Mouse (Mus musculus) ES-E14 (cell line): ENCODE data around the gene Bicra. TPM values are rescaled to one million over a fixed set of nuclear protein-coding genes. Genes with fewer than 3 reads are reported as not detected.

Experiments used
- DNase-seq: peaks from one replicate; pipeline ENCODE4 v3.0.0-alpha.2; 2013; ENCODE audit warnings: low read depth, low spot score
- H3K27ac ChIP-seq: 2 replicates; pipeline ENCODE4 v1.5.1; 2012; ENCODE audit warnings: low read depth, mild to moderate bottlenecking, low read length, moderate library complexity, mixed read lengths; ENCODE audit not compliant: poor library complexity, insufficient read depth, severe bottlenecking
- H3K36me3 ChIP-seq: 2 replicates; pipeline ENCODE4 v1.6.1; 2012; ENCODE audit warnings: mild to moderate bottlenecking, low read length, moderate library complexity, mixed read lengths; ENCODE audit not compliant: control insufficient read depth, poor library complexity, insufficient read depth, severe bottlenecking
- H3K4me1 ChIP-seq, 2 experiments: fragments of 150-350 bp in 1 of 2; sonication (generic) in 1 of 2; 2 replicates each; pipeline ENCODE4 v1.6.1; 2012; ENCODE audit warnings: low read length in 2 of 2, mild to moderate bottlenecking in 1 of 2, mixed read lengths in 1 of 2; ENCODE audit not compliant: control insufficient read depth in 2 of 2, insufficient read depth in 2 of 2, poor library complexity in 1 of 2
- H3K4me3 ChIP-seq, 2 experiments: fragments of 150-350 bp in 1 of 2; sonication (generic) in 1 of 2; 2 replicates each; pipeline ENCODE4 v1.5.1; 2012; ENCODE audit warnings: low read length in 2 of 2, low read depth in 1 of 2, mild to moderate bottlenecking in 1 of 2, mixed read lengths in 1 of 2; ENCODE audit not compliant: insufficient read depth in 1 of 2, poor library complexity in 1 of 2, severe bottlenecking in 1 of 2
- H3K9ac ChIP-seq: 2 replicates; pipeline ENCODE4 v1.6.1; 2012; ENCODE audit warnings: low read depth, mild to moderate bottlenecking, low read length, mixed read lengths; ENCODE audit not compliant: poor library complexity, insufficient read depth, severe bottlenecking
- H3K9me3 ChIP-seq: fragments of 150-350 bp; sonication (generic); 2 replicates; pipeline ENCODE4 v1.6.1; 2012; ENCODE audit warnings: low read depth, mild to moderate bottlenecking, low read length; ENCODE audit not compliant: control insufficient read depth, insufficient read depth
- CHD2 ChIP-seq: IDR thresholded peaks from 2 replicates; pipeline ENCODE4 v1.6.1; 2014; ENCODE audit warnings: mild to moderate bottlenecking, low read depth, low read length, inconsistent platforms
- HCFC1 ChIP-seq: IDR thresholded peaks from 2 replicates; pipeline ENCODE4 v1.6.1; 2012; ENCODE audit warnings: low read length, inconsistent platforms, borderline replicate concordance; ENCODE audit not compliant: insufficient read depth
- MAFK ChIP-seq: IDR thresholded peaks from 2 replicates; pipeline ENCODE4 v1.6.1; 2014; ENCODE audit warnings: mild to moderate bottlenecking, low read depth, low read length, inconsistent platforms; ENCODE audit not compliant: insufficient read depth
- ZC3H11A ChIP-seq: IDR thresholded peaks from 2 replicates; pipeline ENCODE4 v1.6.1; 2012; ENCODE audit warnings: low read depth, mild to moderate bottlenecking, inconsistent platforms, low read length, borderline replicate concordance
- ZNF384 ChIP-seq: IDR thresholded peaks from 2 replicates; pipeline ENCODE4 v1.6.1; 2012; ENCODE audit warnings: low read depth, low read length, inconsistent platforms
- in situ Hi-C, 2 experiments: fragments of 600-800 bp; cut with MboI; formaldehyde crosslinking; loops; one replicate each; pipeline ENCODE4 v1.15.1; 2025; ENCODE audit warnings: low sequenced_read_pairs in 2 of 2, inconsistent platforms in 1 of 2; ENCODE audit not compliant: unreplicated experiment in 2 of 2
- total RNA-seq: library from RNA; depleted of rRNA; stranded (reverse); fragments of 300-350 nt; gene quantifications from 2 replicates; pipeline ENCODE4 v1.2.3, GENCODE M21; 2012

The Bicra gene
- total RNA-seq, 1 experiment: 3.6 TPM

DNA sequence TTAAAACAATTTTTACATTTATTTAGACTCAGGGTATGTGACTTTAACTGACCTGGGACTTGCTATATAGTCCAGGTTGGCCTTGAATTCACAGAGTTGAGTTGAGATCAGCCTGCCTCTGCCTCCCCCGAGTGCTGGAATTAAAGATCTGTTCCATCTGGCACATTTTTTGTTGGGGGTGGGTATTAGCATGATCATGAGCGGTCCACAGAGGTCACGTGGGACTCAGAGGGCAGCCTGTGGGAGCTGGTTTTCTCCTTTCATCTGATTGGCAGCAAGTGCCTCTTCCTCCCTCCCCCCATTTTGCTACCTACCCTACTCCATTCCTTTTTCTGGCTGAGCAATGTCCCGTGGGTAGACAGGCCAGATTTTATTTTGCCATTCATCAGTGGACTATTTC lies 32.9 kb upstream of the Bicra start:
- TF ChIP-seq ZNF384: no peak
- TF ChIP-seq HCFC1: no peak
- TF ChIP-seq CHD2: no peak
- TF ChIP-seq MAFK: no peak
- TF ChIP-seq ZC3H11A: no peak
- H3K9me3 ChIP-seq: no peaks in the 10 kb centered on the region
- H3K4me3 ChIP-seq: no peak overlapping the region
- no peak overlapping the region for H3K9ac ChIP-seq
- H3K4me1 ChIP-seq: no peaks in the 10 kb centered on the region
- H3K36me3 ChIP-seq: no peaks in the 10 kb centered on the region
- no peak for DNase-seq
- in situ Hi-C loops: no loop called here
- H3K27ac ChIP-seq: no peak overlapping the region

DNA sequence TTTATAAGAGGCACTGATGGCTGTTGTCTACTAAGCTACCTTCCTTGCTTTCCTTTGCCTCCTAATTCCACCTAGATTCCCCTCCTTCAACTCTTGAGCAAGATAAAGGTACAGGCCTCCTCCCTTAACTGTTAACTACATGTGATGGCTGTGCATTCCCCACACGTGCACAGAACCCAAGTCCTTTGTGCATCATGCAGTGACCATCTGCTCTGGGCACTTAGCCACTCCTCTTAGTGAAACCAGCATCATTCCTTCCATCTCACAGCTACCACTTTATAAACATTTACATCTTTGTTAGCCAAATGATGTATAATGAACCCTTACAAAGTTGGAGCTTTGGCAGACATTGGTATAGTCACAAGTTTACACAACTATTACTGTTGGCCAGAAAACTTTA lies 32.2 kb upstream of the Bicra start:
- Histone ChIP-seq H3K4me3 (no peak overlapping the region), H3K9me3 (no peaks in the 10 kb centered on the region), H3K9ac (no peak overlapping the region), H3K36me3 (no peaks in the 10 kb centered on the region), H3K4me1 (no peaks in the 10 kb centered on the region), H3K27ac (no peak overlapping the region)
- no peak for DNase-seq
- TF ChIP-seq ZNF384 (no peak), HCFC1 (no peak), CHD2 (no peak), MAFK (no peak), ZC3H11A (no peak)
- in situ Hi-C loops: no loop called here

DNA sequence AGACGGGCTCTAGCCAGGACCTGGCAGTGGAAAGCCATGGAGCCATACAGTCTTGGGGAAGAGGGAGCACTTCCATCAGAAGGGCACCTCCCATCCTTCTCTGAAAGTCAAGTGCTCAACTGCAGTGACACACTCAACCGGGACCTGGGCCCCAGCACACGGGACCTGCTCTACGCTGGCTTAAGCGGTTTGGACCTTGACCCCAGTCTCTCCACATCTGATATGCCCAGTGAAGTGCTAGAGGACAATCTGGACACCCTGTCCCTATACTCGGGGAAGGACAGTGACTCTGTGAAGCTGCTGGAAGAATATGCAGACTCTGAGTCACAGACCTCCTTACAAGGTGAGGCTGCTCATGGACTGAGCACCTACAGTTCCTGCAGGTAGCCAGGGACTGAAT lies 24.2 kb upstream of the Bicra start:
- Histone ChIP-seq H3K36me3 (no peaks in the 10 kb centered on the region), H3K9me3 (no peaks in the 10 kb centered on the region), H3K27ac (no peak overlapping the region), H3K4me1 (no peaks in the 10 kb centered on the region), H3K4me3 (no peak overlapping the region), H3K9ac (no peak overlapping the region)
- in situ Hi-C loops: no loop called here
- TF ChIP-seq ZC3H11A: no peak
- no peak for TF ChIP-seq MAFK
- no peak for TF ChIP-seq CHD2
- TF ChIP-seq ZNF384: no peak
- no peak for TF ChIP-seq HCFC1
- DNase-seq: no peak

DNA sequence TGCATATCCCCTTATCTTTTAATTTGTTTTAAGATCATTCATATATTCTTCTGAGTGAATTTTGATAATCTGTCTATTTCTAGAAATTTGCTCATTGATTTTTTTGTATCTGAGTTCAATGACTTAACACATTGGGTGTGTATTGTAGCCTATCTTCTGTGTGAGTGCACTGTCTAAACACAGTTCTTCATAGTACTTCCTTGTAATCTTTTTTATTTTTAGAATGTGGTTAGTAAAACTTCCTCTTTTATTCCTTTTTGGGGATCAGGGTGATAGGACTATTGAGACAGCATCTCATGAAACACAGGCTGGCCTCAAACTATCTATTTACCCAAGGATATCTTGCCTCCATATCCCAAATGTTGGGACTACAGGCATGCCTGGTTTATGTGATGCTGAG lies 23.1 kb upstream of the Bicra start:
- in situ Hi-C loops: no loop called here
- no peak overlapping the region for H3K9ac ChIP-seq
- H3K36me3 ChIP-seq: no peaks in the 10 kb centered on the region
- TF ChIP-seq CHD2 (no peak), ZC3H11A (no peak), HCFC1 (no peak)
- DNase-seq: no peak
- H3K9me3 ChIP-seq: no peaks in the 10 kb centered on the region
- no peak overlapping the region for H3K4me3 ChIP-seq
- H3K27ac ChIP-seq: no peak overlapping the region
- no peaks in the 10 kb centered on the region for H3K4me1 ChIP-seq

DNA sequence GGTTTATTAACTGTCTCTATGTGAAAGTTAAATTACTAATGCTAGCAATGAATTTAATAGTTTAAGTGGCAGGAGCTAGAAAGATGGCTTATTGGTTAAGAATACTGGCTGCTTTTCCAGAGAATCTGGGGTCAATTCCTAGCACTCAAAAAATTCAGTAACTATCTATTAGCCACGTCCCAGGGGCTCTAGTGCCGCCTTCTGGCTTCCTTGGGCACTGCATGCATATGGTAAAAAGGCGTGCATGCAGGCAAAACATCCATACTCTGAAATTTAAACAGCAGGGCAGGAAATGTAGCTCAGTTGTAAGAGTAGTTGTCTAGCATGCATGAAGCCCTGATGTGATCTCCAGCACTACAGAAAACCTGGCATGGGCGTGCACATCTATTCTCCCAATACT lies 15.8 kb upstream of the Bicra start:
- Histone ChIP-seq H3K9ac (no peak overlapping the region), H3K4me1 (peaks cover 0 to 3% of the 10 kb centered on the region in 2 experiments; a peak in 2 of 4 replicates), H3K27ac (no peak overlapping the region), H3K9me3 (no peaks in the 10 kb centered on the region), H3K4me3 (no peak overlapping the region), H3K36me3 (no peaks in the 10 kb centered on the region)
- in situ Hi-C loops: no loop called here
- TF ChIP-seq HCFC1 (no peak), ZNF384 (no peak), MAFK (no peak), ZC3H11A (no peak), CHD2 (no peak)
- DNase-seq: no peak
